Mouse (Mus musculus) embryo, embryonic 11 days (tissue): ENCODE results near the gene Chek2.
A peak's percentile ranks its signal among the peaks of the same experiment; 100 is the strongest.
"Not testable (repeated sequence)": the region's sequence is repeated elsewhere in the genome, so short reads cannot be mapped to it uniquely, and the experiment has no call there.

Source experiments
- DNase-seq: peaks from one replicate; pipeline ENCODE4 v3.0.0-alpha.2; 2015

Gene Chek2

DNA sequence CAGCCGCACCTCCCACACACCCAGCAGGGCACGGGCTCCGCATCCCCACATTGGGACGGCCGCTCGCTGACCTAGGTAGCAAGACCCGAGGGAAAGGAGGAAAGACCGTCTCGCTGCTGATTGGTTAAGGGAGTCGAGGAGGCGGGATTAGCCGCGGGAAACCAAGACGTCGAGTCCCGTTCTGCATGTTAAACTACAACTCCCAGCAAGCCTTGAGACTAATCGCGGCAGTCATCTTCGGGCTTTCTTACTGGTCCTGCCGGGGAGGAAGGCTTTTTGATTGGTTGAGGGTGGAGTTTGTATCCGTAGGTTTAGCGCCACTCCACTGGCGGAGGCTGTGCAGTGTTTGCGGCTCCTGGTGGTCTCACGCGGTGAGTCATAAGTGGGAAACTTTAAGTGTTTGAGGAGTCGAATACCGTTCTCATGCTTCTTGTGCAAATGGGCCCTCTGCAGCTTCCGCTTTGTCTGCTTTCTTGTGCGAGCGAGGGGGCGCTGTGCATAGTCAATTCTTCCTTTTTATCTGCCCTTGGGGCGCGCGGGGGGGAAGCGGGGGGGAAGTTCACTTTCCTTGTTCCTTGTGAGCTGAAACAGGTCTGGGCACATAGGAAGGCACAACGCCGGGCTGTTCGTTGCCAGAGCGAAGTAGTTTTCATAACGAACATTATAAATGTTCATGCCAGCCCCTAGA, at the start of gene Chek2, which contains the start of gene Hscb:
TSS of gene Chek2 (plus strand) at position 302 of the 688 bp plus-strand sequence.
TSS of gene Hscb (minus strand) at position 100 of the 688 bp plus-strand sequence.
- peak; percentile 98 for DNase-seq

DNA sequence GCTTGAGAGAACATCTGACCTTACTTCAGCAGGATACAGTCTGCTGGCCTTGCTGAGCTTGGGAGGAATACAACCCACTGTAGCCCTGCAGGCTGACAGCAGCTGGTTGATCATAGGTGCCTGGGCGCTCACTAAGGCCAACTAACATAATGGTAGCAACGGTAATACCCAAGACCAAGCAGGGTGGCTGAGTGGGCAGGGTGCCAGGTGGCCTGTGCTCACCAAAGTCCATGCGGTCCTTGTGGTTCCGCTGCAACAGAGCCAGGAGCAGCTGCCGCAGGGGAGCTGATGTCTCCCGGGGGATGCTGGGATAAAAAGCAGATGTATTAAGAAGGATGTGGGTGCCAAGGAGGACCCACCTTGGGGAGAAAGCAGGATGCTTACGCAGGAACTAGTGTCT, 45.4 kb upstream of the Chek2 start:
- DNase-seq = no peak

DNA sequence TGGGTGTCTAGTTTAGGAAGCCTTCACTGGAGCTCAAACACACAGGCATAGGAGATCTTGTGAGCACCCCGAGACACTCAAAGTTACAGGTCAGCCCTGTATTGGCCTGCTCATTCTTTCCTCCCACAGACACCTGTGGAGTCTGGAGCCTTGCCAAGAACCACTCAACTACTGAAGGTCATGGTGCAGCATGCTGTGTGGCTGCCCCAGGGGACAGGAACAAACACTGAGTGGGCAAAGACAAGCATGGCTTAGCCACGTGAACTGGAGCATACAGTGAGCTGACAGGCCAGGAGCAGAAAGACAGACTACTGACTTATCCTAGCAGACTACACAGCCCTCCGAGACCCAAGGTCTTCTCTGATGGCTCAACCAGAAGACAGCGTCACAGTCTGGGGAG, 42.1 kb upstream of the Chek2 start:
- DNase-seq = no peak

DNA sequence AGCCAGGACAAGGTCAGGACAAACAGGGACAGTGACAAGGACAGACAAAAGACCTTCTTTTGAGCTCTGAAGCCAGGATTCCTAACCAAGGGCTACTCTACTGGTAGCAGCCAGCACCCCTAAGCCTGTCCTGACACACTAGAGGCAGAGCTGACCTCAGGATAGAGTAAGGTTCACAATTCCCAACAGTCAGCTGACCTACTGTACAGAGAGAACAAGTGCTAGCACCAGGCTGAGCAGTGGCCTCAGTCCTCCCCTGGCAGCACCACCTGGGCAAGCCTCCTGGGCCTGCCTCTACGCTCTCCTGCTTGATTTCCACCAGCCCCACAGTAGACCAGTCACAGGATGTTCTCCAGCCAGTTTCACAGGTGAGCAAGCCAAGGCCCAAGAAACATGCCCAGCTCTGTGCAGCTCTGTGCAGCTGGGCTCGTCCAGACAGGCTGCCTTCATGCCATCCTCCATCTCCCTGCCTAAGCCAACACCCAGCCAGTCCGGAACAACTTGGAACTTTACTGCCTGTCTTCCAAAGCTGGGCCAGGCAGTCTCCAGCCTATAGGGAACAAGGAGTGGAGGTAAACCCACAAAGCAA, 38.6 kb upstream of the Chek2 start:
- DNase-seq = no peak

DNA sequence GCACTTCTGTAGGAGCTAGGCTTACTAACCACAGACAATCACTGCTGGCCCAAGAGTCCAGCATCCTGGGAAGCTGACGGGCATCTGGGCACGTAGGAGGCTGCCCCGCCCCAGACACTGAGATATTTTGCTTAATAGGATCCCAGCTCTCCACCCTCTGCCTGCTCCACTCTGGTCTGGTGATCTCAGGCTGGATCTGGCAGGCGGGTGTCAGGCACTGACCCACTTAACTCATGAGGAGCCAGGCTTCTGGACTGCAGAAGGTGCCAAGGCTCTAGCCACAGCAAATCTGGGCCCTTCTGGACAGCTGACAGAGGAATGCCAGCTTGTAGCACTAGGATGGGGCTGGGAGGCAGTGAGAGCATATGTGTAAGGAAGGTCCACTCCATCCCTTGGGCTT, 37.6 kb upstream of the Chek2 start:
- DNase-seq = no peak

DNA sequence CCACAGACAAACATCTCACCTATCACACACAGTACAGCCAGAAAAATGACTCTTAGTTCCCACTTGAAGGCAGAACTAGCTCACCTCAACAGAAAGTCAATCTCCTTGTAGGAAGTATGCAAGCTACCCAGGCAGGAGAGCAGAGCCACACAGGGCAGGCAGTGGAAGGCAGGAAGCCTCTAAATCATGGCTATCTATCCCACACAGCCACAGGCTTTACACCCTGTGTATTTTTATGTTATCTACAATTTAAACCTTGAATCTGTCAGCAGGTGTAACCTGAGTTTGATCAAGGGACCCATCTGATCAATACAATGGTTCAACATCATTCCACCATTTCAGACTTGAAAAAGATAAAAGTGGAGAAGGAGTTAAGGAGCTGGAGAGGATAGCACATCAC, 37.0 kb upstream of the Chek2 start:
- no peak for DNase-seq

DNA sequence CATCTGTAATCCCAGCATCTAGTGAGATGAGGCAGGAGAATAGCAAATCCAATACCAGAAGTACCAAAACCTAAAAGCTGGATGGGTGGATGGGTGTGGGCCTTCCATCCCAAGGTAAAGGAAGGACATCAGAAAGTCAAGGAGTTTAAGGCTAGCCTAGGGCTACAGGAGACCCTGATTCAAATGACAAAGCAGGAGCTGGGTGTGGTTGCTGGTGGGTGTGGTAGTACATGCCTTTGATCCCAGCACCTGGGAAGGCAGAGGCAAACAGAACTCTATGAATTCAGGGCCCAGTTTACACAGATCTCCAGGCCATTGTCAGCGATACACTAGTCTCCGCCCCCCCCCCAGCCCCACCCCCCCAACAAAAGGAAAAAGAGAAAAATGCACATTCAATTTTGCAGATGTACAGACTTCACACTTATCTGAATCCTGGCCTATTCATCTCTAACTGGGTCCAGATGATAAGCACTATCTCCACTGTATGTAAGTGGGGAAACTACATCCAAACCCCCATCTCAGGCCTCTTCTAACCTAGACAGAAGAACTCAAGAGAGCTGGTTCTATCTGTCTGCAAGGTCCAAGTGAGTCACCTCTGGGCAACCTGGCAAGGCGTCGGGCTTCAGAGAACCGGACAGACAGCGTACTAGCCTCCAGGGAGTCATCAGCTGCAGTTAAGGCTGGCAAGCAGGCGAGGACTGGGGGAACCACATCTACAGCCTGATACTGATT, 35.6 kb upstream of the Chek2 start:
- no peak for DNase-seq

DNA sequence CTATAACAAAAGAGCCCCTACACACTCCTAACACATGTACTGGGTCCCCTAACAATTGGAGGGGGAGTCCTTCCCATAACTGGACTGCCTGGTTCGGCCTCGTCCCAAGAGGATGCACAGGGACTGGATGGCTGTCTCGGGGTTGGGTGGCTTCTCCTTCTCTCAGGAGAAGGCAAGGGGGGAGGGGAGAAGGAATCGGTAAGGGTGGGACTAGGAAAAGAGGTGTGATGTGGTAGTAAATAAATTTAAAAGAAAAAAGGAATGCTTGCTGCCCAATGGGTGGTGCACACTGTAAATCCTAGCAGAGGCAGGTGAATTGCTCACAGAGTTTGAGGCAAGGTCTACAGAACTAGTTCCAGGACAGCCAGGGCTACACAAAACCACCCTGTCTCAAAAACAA, 33.6 kb upstream of the Chek2 start:
- no peak for DNase-seq

DNA sequence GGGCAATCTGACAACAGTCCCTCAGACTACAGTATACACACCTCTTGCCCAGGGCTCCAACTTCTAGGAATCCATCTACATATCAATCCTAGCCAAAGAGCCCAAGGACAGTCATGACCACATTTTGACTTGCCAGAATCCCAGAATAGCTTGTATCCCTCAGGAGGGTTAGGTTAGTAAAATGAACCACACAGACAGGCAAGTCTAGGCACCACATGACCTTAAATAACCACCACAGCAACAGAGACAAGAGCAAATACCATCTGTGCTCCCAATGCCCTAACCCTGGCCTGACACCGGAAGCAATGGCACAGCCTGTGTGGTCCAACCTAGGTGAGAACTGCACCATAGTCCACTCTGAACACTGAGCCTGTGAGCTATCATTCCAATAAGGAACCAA, 33.1 kb upstream of the Chek2 start:
- no peak for DNase-seq

DNA sequence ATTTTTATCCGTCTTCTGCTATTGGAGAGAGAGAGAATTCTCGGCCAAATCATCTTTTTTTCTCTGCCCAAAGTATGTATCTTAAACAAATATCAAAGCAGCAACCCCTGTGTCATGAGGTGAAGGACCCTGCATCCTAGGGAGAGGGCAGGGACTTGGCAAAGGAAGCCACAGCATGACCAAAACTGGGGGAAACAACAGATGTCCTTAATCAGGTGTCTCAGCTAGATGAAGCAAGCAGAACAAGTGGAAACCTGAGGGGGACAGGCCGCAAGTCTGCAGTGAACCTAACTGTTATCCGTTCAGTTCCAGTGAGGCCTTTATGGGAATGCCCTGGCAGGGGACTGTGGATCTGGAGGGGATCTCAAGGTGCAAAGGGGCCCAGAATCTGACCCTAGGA, 32.3 kb upstream of the Chek2 start:
- no peak for DNase-seq

DNA sequence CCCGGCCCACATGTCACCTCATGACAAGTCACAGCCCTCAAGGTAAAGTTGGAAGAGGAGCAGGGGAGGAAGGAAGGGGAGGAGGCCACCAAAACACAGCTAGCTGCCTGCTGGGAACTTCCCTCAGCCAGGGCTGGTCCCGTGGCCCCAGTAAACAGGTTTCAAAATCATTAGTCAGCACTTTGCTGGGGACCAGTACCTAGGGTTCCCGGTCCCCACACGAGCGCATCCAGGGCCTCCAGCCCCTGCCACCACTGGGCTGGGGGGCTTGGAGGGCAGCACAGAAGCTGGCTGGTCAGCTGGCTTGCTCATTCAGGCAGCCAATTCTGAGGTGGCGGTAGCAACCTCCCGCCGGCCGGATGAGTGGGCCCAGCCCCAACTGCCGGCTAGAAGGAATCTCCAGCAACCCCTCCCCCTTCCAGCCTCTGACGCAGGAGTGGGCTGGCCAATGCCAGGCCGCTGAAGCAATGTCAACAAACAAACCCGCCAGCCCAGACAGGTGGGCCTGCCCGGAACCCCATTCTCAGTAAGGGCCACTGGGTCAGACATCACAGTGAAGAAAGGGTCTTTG, 31.6 kb upstream of the Chek2 start:
- DNase-seq = peak; percentile 91

DNA sequence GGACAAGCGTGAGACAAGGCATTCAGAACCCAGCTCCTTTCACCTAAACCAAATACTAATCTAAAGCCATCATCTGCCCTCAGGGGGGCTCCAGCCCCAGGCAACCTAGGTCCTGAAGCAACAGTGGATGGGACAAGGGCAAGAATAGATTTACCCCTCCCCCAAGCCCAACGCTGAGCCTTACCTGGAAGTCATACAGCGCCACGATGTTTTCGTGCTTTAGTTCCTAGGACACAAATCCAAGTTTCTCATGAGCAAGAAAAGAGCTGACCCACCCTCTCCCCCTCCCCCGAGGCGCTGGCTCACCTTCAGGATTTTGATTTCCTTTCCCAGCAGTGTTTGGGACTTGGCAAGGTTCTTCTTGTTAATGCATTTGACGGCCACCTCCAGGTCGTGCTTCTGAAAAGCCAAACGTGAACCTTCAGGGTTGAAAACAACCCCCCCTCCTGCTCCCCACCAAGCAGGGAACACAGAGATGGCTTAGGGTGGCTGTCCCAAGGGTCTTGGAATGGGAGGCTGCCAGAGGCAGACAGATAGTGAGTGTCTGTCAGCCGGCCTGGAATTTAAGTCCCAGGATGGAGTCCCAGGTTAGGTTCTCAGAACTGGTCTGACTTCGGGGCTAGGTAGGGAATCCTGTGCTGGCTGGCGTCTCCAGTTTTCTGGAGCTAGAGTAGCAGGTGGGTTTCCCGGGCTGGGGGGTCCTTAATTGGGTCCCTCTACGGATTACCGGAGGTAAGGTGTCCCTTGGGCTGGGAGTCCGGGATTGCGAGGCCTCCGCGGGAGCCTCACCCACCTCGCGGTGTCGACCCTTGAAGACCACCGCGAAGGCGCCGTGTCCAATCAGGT, 30.7 kb upstream of the Chek2 start:
- peak; percentile 11 for DNase-seq

DNA sequence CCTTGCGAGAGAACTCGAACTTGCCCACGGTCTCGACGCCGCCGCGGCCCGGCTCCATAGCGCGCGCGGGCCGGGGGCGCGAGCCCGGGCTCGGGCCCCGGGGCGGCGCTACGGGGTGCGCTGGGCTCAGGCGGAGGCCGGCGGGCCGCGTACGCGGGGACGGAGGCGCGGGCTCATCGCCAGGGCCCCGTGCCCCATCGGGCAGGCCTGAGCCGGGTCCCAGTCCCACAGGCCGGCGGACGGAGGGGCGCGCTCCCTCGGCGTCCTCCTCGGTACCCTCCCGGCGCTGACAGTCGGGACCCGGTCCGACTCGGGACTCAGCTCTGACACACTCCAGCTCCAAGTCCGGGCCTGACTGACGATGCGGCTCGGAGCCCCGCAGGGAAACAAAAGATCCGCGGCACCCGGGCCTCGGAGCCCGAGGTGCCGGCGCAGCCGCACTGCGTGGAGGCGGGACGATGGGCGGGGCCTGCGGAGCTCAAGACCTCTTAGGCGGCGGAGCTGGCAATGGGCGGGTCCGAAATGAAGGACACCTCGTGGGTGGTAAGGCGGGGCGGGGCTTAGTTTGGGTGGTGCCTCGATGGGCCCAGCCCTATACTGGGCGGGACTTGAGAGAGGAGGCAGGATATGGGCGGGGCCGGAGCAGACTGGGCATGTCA, 30.0 kb upstream of the Chek2 start, which contains the start of gene Ulk1:
TSS of gene Ulk1 (minus strand) at position 431 of the 659 bp plus-strand sequence.
- peak; percentile 100 for DNase-seq

DNA sequence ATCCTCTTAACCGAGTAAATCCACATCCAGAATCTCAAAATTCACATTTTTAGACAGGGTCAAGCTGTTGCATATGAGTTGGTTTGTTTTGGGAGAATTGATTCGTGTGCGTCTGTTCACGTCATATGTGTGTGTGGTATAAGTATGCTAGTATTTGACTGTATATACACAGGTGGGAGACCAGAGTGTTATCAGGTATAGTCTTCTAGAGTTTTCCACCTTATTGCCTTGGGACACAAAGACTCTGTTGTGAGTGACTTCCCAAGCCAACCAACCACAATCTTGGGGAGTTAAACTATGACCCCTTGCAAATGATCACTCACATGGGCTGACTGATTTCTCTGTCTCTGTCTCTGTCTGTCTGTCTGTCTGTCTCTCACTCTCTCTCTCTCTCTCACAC, 15.4 kb upstream of the Chek2 start:
- no peak for DNase-seq

DNA sequence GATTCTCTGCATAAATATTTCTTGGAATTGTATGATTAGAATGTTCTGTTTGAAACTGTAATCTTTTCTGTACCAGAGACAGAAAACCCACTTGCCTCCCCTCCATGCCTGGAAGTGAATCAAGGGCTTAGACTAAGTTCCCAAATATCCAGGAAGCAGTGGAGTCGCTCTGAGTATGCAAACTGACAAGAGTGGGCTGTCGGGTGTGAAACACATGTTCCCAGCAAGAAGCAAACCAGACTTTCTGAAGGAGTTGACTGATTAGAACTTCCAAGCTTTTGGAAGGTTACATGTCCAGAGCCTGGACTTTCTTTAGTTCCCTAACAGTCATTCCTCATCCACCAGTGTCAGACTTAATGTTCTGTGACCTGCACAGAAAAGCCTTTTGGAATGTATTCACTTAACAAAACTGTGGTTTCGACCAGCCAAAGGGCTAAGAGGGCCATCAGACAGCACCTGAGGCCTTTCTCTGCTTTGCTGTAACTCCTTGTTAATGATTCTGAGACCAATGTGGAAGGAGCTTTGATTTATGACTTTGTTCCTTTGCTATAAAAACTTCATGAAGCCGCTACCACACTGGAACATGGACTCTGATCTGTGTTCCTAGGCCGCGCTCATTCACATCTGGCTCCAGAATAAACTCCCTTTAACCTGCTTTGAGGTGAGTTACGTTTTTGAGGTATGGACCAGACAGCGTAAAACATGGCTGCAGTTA, 12.8 kb upstream of the Chek2 start:
- no peak for DNase-seq

DNA sequence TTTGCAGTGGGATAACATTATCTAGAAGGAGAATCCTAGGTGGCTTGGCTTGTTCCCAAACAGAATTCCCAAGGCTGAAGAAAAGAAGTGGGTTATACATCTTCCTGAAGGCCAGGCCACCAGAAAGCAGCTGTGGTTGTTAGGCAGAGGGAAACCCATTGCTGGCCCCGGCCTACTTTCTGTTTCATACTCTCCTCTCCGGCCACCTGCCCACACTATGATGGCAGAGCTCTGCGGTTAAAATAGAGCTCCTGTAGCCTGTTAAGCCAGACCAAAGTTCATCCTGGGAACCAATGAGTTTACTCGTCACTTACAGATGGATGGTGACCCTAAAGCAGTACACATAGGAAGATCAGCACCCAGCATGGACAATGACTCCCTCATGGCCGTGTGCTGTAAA, 12.2 kb upstream of the Chek2 start:
- DNase-seq = no peak

DNA sequence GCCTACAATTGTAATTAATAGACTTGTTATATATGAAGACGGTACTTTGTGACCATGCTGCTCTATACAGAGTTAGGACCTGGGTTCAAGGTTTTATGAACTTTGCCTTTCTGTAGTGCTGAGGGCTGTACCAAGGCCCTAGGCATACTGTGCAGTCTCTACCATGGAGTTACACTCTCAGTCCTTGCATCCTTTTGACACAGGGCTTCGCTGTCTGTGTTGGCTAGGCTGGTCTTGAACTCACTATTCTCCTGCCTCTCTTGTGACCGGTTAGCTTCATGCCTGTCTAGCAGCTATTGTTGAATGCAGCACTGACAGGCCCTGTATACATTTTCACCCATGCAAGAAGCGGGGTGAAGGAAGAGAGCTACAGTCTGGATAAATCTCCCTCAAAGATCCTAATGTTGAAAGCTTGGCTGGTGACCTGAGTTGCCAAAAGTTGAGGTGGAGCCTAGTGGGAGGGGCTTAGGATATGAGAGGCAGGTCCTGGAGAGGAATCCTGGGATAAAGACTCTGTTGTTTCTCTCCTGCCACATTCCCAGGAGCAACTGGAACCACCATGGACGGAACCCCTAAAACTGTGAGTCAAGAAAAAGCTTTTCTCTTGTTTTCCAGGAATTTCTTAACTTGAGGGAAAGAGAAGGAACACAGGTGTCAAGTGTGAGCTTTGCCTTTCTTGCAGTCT, 8.6 kb upstream of the Chek2 start:
- no peak for DNase-seq

DNA sequence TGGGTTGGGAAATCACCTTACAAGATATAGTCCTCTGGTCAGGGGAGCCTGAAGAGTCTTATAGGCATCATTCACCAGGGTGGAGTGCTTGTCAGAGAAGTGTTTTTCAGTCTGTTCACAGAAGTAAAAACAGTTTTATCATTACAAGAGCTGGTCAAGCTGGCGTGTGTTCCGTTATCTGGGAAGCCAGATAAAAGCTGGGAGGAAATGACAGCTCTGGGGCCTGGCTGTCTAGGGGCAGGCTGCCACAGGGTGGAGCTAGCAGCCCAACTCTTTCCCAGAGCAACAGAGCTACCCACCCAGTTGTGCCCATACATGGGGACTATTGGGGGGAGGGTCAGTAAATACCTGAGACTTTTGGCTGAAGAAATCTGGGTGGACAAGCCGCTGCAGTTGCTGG, 3.8 kb upstream of the Chek2 start:
- peak; percentile 63 for DNase-seq

DNA sequence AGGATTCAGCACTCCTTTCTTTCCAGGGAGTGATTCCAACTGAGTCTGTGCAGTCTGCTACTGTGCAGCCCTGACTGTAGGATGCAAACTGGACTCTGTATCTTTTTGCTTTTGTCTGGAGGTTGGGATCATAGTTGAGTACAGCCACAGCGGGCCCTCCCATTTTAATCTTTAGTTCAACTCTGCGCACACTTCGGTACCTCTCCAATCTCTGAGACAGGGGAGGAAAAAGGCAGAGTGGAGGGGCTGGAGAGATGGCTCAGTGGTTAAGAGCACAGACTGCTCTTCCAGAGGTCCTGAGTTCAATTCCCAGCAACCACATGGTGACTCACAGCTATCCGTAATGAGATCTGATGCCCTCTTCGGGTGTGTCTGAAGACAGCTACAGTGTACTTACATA, 1.8 kb upstream of the Chek2 start:
- not testable (repeated sequence) for DNase-seq

DNA sequence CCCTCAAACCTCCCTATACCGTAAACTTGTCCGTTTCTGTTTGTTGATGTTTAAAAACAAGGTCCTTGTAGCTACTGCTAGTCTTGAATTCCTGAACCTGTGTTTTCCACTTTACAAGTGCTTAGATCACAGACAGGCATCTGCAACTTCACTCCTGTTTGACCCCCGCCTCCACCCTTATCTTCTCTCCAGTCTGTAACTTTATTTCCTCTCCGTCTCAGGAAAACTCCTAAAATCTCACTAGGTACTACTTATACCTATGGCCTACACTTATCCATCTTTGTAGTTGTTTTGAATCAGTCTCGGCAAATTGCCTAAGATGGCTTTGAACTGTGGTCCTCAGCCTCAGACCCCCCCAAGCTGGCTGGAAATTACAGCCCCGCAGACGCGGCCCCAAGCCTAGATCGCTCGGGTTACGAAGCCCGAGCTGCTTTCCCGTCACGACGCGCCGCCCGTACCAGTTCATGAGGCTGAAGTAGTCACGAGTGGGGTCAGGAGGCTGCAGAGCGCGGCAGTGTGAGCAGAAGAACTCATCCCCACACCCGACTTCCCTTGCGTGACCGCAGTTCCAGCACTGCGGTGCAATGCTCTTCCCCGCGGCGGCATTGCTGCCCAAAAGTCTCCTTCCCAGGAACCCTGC, 621 bp upstream of the Chek2 start:
- DNase-seq = no peak
